Mouse (Mus musculus): ENCODE data around the gene Lrrc1. TPM values are rescaled to one million over a fixed set of nuclear protein-coding genes. Genes with fewer than 3 reads are reported as not detected.
A peak's percentile ranks its signal among the peaks of the same experiment; 100 is the strongest.

The Lrrc1 gene
- total RNA-seq (2021) (10 to 100 TPM; 13.3 to 13.8 TPM), polyA plus RNA-seq (2012; rRNA removed) (21.5 and 26.6 TPM in 2 replicates)
- long read RNA-seq, transcript Lrrc1-205 (14 exons, 3,121 nt) = major isoform, 9 of 19 reads
- long read RNA-seq, partial matches to known transcripts = 2 of 19 reads
- long read RNA-seq, other reads (novel, unspliced or antisense) = 7 of 19 reads

- no peaks in the 10 kb centered on the region for H3K36me3 ChIP-seq (ENCODE audit: control insufficient read depth, insufficient read depth, low read length)
- peak; percentile 92 to 95 for DNase-seq
- TF ChIP-seq EP300 (IDR thresholded peaks at IDR 0.05; ENCODE audit: insufficient read depth, low read depth, low read length) (no peak), CTCF (IDR thresholded peaks at IDR 0.05) (no peak), POLR2A (IDR thresholded peaks at IDR 0.05; ENCODE audit: insufficient read depth, low read depth, low read length) (peak; percentile 46; the same call in 1 of the 2 replicates)
- intact Hi-C loops (cut with DNase I) = loop anchor here (5.0 kb wide), 3 partner anchors 82 to 208 kb away; partner anchors contain the start of gene Gclc
- no peaks in the 10 kb centered on the region for H3K27me3 ChIP-seq (ENCODE audit: control insufficient read depth, insufficient read depth, low read length)
- peak within 1 kb of the TSS; percentile 69 for H3K27ac ChIP-seq
- peak within 1 kb of the TSS; percentile 89 for H3K4me3 ChIP-seq
- under 1% methylated on average over 86 of the region's 88 CpGs for WGBS
- H3K9ac ChIP-seq (ENCODE audit: low read depth, low read length) = peak within 1 kb of the TSS; percentile 90
- H3K4me1 ChIP-seq (ENCODE audit: control insufficient read depth, insufficient read depth, low read length) = no peaks in the 10 kb centered on the region
- no peaks in the 10 kb centered on the region for H3K79me2 ChIP-seq (replicated peaks; ENCODE audit: control insufficient read depth, insufficient read depth, low read length)
Measured at GRCm38 (mm10) chr9:77544354-77545067, at the start of gene Lrrc1. Gene Lrrc1, minus strand, starts transcription at chr9:77544870.

DNA sequence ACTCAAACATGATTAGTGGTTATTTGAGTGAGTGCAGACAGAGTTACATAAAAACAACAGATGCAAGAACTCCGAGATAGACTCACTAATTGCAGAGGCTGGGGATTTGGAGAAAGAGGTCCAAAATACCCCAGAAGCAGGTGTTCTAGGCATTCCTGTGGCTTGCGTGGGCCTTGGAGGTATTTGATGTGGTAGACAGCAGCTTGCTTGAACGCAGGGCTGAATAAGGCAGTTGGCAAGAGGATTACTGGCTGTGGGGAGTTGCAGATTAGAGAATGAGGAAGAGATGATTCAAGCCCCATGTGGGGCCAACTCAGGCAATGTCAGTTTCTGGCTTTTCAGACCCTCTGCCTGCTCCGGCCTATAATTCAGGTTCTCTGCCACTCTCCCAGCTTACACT, 47.8 kb upstream of the Lrrc1 start:
- no peaks in the 10 kb centered on the region for H3K36me3 ChIP-seq (ENCODE audit: control insufficient read depth, insufficient read depth, low read length)
- 70% methylated on average over 4 of the region's 4 CpGs for WGBS
- H3K27me3 ChIP-seq (ENCODE audit: control insufficient read depth, insufficient read depth, low read length) = no peaks in the 10 kb centered on the region
- DNase-seq = no peak
- no peaks in the 10 kb centered on the region for H3K79me2 ChIP-seq (replicated peaks; ENCODE audit: control insufficient read depth, insufficient read depth, low read length)
- H3K4me1 ChIP-seq (ENCODE audit: control insufficient read depth, insufficient read depth, low read length) = no peaks in the 10 kb centered on the region
- H3K4me3 ChIP-seq = no peak overlapping the region
- no peak for TF ChIP-seq CTCF (IDR thresholded peaks at IDR 0.05)
- TF ChIP-seq EP300 (IDR thresholded peaks at IDR 0.05; ENCODE audit: insufficient read depth, low read depth, low read length) = no peak
- no peak for TF ChIP-seq POLR2A (IDR thresholded peaks at IDR 0.05; ENCODE audit: insufficient read depth, low read depth, low read length)
- intact Hi-C loops (cut with DNase I) = no loop called here
- no peak overlapping the region for H3K27ac ChIP-seq
- no peak overlapping the region for H3K9ac ChIP-seq (ENCODE audit: low read depth, low read length)

DNA sequence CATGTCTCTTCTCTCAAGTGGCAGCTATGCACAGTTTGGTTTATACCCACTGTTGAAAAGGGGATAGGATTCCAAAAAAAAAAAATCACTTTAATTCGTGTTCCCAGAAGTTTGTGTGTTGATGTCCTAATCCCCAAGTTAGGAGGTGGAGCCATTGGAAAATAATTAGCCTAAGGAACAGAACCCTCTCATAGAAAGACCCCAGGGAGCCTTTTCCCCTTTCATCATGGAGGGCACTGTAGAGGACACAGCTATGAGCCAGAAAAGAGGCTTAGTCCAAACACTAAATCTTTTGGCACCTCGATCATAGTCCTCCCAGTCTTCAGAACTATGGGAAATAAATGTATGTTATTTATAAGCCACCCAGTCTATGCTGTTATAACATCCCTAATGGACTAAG, 44.8 kb upstream of the Lrrc1 start:
- 57% methylated on average over 2 of the region's 2 CpGs for WGBS
- DNase-seq = no peak
- H3K27me3 ChIP-seq (ENCODE audit: control insufficient read depth, insufficient read depth, low read length) = no peaks in the 10 kb centered on the region
- no peaks in the 10 kb centered on the region for H3K79me2 ChIP-seq (replicated peaks; ENCODE audit: control insufficient read depth, insufficient read depth, low read length)
- no peaks in the 10 kb centered on the region for H3K4me1 ChIP-seq (ENCODE audit: control insufficient read depth, insufficient read depth, low read length)
- no peaks in the 10 kb centered on the region for H3K36me3 ChIP-seq (ENCODE audit: control insufficient read depth, insufficient read depth, low read length)
- no peak for TF ChIP-seq CTCF (IDR thresholded peaks at IDR 0.05)
- no peak for TF ChIP-seq EP300 (IDR thresholded peaks at IDR 0.05; ENCODE audit: insufficient read depth, low read depth, low read length)
- TF ChIP-seq POLR2A (IDR thresholded peaks at IDR 0.05; ENCODE audit: insufficient read depth, low read depth, low read length) = no peak
- H3K27ac ChIP-seq = no peak overlapping the region
- H3K9ac ChIP-seq (ENCODE audit: low read depth, low read length) = no peak overlapping the region
- intact Hi-C loops (cut with DNase I) = no loop called here
- H3K4me3 ChIP-seq = no peak overlapping the region

GRCm38 (mm10) chr9:77587616-77588015, 42.9 kb upstream of the Lrrc1 start:
- no peaks in the 10 kb centered on the region for H3K79me2 ChIP-seq (replicated peaks; ENCODE audit: control insufficient read depth, insufficient read depth, low read length)
- no peaks in the 10 kb centered on the region for H3K36me3 ChIP-seq (ENCODE audit: control insufficient read depth, insufficient read depth, low read length)
- intact Hi-C loops (cut with DNase I) = no loop called here
- DNase-seq = no peak
- 86% methylated on average over 7 of the region's 7 CpGs for WGBS
- H3K4me3 ChIP-seq = no peak overlapping the region
- no peaks in the 10 kb centered on the region for H3K27me3 ChIP-seq (ENCODE audit: control insufficient read depth, insufficient read depth, low read length)
- no peak overlapping the region for H3K9ac ChIP-seq (ENCODE audit: low read depth, low read length)
- H3K27ac ChIP-seq = no peak overlapping the region
- TF ChIP-seq EP300 (IDR thresholded peaks at IDR 0.05; ENCODE audit: insufficient read depth, low read depth, low read length) (no peak), POLR2A (IDR thresholded peaks at IDR 0.05; ENCODE audit: insufficient read depth, low read depth, low read length) (no peak)
- no peaks in the 10 kb centered on the region for H3K4me1 ChIP-seq (ENCODE audit: control insufficient read depth, insufficient read depth, low read length)

- H3K27me3 ChIP-seq (ENCODE audit: control insufficient read depth, insufficient read depth, low read length) = no peaks in the 10 kb centered on the region
- intact Hi-C loops (cut with DNase I) = no loop called here
- no peaks in the 10 kb centered on the region for H3K36me3 ChIP-seq (ENCODE audit: control insufficient read depth, insufficient read depth, low read length)
- no peak overlapping the region for H3K4me3 ChIP-seq
- DNase-seq = no peak
- no peak overlapping the region for H3K27ac ChIP-seq
- no peaks in the 10 kb centered on the region for H3K79me2 ChIP-seq (replicated peaks; ENCODE audit: control insufficient read depth, insufficient read depth, low read length)
- H3K9ac ChIP-seq (ENCODE audit: low read depth, low read length) = no peak overlapping the region
- WGBS = 72% methylated on average over 6 of the region's 6 CpGs
- TF ChIP-seq EP300 (IDR thresholded peaks at IDR 0.05; ENCODE audit: insufficient read depth, low read depth, low read length) = no peak
- TF ChIP-seq POLR2A (IDR thresholded peaks at IDR 0.05; ENCODE audit: insufficient read depth, low read depth, low read length) = no peak
- no peak for TF ChIP-seq CTCF (IDR thresholded peaks at IDR 0.05)
- H3K4me1 ChIP-seq (ENCODE audit: control insufficient read depth, insufficient read depth, low read length) = no peaks in the 10 kb centered on the region
Measured at GRCm38 (mm10) chr9:77586806-77587591, 42.3 kb upstream of the Lrrc1 start.

All from heart, adult 2 months (tissue).